Mouse (Mus musculus): ENCODE measurements around the gene Mea1.

Mea1 gene

DNA sequence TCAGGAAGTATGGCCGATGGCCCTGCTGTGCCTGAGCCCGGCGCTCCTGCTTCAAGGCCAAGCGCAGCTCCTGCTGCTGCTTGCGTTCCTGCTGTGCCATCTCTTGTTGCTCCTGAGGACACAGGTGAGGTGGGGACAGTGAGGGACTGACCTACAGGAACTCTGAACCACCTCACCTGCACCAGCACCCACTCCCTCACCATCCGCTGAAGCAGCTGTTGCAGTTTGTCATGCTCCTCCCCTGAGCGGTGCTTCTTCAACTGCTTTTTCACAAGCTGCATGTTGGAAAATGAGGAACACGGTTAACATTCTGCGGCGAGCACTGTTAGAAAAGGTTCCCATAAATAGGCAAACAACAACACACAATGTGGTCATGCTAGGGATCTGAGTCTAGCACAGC, 8.7 kb upstream of the Mea1 start:
- DNase-seq (ENCODE audit: low read depth, low spot score): no peak

GRCm38 (mm10) chr17:46673850-46674529, 4.6 kb upstream of the Mea1 start, which contains the start of gene Rrp36:
Gene Rrp36 (minus strand): TSS chr17:46674352.
- DNase-seq (ENCODE audit: low read depth, low spot score): peak; percentile 84

DNA sequence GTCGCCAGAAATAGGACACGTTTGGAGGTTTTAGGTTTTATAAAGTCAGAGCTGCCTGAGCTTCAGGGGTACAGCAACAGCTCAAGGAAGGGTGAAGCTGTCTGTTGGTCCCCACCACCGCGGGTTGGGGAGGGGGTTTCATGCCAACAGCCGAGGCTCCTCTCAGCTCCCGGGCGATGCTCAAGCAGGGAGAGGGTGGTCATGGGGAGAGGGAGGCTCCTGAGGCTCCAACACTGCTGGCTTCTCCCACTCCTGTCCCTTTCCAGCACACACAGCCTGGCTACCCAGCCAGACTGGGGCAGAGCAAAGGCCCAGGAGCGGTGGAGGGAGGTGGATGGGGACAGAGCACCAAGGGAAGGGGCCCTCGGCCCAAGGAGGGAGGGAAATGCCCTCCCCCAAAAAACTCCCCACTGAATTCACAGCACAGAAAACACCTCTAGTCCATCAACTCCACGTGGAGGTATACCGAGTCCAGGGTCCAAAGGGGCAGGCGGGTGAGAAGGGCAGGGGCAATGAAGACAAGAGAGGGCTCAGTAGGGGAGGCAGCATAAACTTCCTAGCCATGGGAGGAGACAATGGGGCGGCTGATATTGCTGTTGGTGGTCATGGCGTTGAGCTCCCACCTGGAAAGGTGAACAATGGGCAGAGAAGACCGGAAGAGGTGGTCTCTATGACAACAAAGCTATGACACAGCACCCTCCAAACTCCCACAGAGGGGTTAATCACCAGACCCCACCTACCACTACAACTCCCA, 3.9 kb upstream of the Mea1 start:
- no peak for DNase-seq (ENCODE audit: low read depth, low spot score)

GRCm38 (mm10) chr17:46678911-46679310, 318 bp downstream of the Mea1 start:
- DNase-seq (ENCODE audit: low read depth, low spot score): no peak

DNA sequence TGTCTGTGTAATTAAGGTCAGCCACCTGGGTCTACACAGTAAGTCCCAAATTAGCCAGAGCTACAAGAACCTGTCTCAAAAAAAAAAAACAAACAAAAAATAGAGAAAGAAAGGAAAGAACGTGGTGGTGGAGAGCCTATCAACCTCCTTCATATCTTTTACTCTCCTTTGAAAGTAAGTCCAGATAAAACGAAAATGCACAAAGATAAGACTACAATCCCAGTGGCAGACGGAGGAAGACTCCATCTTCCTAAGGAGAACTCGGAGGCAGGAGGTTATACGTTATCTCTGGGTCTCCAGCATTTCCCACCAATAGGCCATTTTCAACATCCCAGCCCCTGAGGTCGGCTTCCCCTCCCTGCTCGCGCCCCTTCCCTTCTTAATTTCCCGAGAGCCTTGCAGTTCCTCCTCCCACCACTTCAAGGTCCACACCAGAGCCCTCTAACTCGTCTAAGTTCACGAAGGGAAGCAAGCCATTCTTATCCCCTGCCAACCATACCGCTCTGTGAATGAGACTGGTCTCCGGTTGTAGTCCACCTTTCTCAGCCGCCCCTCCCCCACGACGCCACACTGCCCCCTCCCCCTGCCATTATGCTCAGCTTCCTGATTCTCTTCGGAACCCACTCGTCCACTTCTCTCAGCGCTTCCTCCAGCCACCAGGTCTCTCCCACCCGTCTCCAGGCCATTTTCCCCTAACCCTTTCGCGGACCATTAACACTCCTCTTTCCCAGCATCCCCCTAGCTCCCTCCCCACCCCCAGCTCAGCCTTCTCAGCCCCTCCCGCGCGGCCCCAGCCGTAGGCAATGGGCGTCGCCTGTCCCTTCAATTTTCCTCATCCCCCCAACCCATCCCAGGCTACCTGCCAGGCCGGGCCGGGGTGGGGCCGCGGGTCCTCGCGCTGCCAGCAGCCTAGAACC, 1.5 kb downstream of the Mea1 start:
- DNase-seq (ENCODE audit: low read depth, low spot score): peak; percentile 31

- DNase-seq (ENCODE audit: low read depth, low spot score): peak; percentile 95
Observed at GRCm38 (mm10) chr17:46680760-46681373, 2.3 kb downstream of the Mea1 start, which contains the start of gene Klhdc3. Gene Klhdc3 (minus strand): TSS chr17:46680914.

GRCm38 (mm10) chr17:46681466-46682118, 3.0 kb downstream of the Mea1 start:
- no peak for DNase-seq (ENCODE audit: low read depth, low spot score)

DNA sequence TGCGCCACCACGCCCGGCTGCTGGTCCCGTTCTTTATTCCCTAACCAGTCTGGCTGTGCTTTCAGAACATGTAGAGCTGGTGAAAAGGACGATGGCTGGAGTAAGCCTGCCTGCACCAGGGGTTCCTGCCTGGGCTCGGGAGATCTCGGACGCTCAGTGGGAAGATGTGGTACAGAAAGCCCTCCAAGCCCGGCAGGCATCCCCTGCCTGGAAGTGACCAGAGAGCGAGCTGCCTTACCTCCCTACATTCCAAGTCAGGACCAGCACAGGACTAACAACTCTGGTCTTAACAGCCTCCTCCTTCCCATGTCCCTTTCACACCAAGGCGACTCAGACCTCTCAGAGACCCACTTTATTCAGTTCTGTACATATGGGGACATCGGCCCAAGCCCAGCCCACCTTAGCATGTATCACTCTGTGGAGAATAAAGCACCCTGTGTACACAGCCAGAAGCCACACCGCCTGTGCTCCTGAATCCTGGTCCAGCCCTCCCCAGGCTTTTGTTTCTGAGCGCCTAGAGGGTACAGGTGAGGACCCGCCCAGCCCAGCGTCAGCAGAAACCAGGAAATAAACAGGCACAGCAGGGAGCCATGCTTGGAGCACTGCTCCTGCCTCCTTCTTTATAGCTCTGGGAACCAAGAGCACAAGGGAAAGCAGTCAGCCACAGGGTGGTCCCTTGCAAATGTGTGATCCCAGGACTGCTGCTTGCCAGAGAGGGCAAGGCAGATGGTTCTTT, 4.2 kb downstream of the Mea1 start:
- DNase-seq (ENCODE audit: low read depth, low spot score): peak; percentile 61

DNA sequence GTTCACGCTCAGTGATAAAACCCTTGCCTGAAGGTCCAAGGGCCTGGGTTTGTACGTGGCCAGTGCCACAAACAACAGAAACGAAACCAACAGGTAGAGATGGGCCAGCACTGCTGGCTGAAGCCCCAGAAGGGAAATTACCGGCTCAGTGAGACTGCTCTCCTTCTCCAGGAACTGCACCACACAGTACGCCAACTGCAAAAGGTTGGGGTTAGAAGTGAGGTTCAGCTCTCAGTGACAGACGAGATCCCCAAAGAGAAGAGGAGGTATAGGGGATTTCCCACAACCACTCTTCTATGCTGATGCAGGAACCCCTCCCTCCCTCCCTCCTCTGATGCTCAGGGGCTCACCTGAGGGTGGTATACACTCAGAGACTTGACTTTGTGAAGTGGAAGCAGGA, 7.3 kb downstream of the Mea1 start:
- no peak for DNase-seq (ENCODE audit: low read depth, low spot score)

GRCm38 (mm10) chr17:46690665-46691064, 12.1 kb downstream of the Mea1 start:
- DNase-seq (ENCODE audit: low read depth, low spot score): no peak

DNA sequence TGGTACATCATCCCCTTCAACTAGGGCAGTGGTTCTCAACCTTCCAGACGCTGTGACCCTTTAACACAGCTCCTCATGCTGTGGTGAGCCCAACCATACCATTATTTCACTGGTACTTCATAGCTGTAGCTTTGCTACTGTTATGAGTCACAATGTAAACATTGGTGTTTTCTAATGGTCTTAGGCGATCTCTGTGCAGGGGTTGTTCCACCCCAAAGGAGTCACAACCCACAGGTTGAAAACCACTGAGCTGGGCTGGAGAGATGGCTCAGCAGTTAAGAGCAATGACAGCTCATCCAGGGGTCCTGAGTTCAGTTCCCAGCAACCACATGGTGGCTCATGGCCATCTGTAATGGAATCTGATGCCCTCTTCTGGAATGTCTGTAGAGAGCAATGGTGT, 12.8 kb downstream of the Mea1 start:
- no peak for DNase-seq (ENCODE audit: low read depth, low spot score)

GRCm38 (mm10) chr17:46694517-46695063, 16.0 kb downstream of the Mea1 start:
- no peak for DNase-seq (ENCODE audit: low read depth, low spot score)

DNA sequence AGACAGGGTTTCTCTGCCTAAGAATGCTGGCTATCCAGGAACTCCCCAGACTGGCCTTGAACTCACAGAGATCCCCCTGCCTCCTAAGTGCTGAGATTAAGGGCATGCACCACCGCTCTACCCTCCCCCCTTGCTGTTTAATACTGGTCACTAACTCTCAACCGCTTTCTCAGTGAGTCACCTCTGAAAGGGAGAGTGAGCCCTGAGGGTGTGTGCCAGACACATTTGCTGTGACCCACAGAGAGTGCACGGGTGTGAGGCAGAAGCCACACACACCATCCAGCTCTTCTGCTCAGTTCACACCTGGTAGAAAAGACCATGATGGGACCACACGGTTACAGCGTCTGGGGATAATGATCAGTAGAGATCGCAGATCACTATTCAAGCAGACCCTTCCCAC, 19.9 kb downstream of the Mea1 start:
- DNase-seq (ENCODE audit: low read depth, low spot score): no peak

DNA sequence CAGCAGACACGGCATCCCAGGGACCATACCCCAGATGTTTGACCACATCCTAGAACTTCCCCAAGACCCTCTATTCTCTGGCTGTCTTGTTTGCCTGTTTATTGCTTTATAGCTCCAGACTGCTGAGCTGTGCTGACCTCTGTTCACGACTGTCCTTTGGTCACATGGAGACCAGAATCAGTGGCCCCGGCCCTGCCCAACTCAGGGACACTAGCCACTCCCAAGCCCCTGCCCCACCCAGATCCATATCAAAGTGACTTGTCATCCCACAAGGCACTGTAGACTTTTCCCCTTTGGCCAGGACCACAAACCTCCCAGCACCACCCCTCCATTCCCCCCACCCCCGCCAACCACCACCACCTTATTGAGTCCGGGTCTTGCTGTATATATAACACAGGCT, 20.7 kb downstream of the Mea1 start:
- no peak for DNase-seq (ENCODE audit: low read depth, low spot score)

GRCm38 (mm10) chr17:46699912-46700311, 21.3 kb downstream of the Mea1 start:
- no peak for DNase-seq (ENCODE audit: low read depth, low spot score)

DNA sequence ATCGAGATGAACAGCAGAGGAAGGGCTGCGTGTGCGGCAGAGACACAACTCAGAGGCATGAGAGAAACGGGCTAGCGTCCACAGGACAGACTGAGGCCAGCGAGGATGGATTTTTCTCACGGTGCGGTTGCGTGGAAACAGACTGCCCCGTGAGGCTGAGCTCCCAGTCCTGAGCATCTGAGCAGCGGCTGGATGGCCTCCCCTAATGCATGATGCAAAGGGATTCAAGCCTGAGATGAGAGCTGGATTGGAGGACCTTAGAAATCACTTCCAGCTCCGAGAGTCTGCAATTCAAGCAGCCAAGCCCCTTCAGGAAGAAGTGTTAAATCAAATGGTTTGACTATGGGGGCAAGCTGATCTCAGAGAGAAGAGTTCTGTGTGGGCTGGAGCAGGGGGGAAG, 22.9 kb downstream of the Mea1 start:
- DNase-seq (ENCODE audit: low read depth, low spot score): no peak

- DNase-seq (ENCODE audit: low read depth, low spot score): no peak
Observed at GRCm38 (mm10) chr17:46702100-46702499, 23.5 kb downstream of the Mea1 start.

DNA sequence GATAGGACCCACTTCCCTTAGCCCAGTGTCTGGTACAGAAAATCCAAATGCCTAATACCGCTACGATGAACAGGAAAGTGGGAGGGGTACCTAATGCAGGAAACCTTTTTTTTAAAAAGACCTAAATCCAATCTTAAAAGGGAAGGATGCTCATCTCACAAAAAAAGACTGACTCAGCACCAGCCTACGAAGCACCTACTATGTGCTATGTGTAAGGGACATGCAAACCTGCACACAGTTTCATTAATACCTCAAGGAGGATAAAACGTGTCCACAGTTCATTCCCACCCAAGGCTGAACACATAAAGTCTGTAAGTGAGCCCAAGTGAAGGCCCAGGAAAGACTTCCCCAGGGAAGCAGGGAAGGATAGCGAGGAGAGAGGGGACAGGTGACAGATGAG, 23.9 kb downstream of the Mea1 start:
- DNase-seq (ENCODE audit: low read depth, low spot score): no peak

GRCm38 (mm10) chr17:46703971-46704886, 25.6 kb downstream of the Mea1 start:
- DNase-seq (ENCODE audit: low read depth, low spot score): no peak
